Mouse (Mus musculus): ENCODE data around the gene Zfp444. TPM values are rescaled to one million over a fixed set of nuclear protein-coding genes. Genes with fewer than 3 reads are reported as not detected.
A peak's percentile ranks its signal among the peaks of the same experiment; 100 is the strongest.

Zfp444 gene
- 10 to 100 TPM in 24 of 26 experiments, 1 to 10 TPM in 2; 4.0 to 83.3 (median 31.6) TPM for total RNA-seq (2018; cell fraction: chromatin; rRNA removed)
- 10 to 100 TPM in 21 of 26 experiments, 1 to 10 TPM in 5; 6.1 to 21.9 (median 16.8) TPM for total RNA-seq (2018; cell fraction: cytosol; rRNA removed)
- total RNA-seq (2018; cell fraction: nucleus; rRNA removed): 10 to 100 TPM in 23 of 26 experiments, 1 to 10 TPM in 3; 7.9 to 45.4 (median 23.0) TPM
- 5.2 to 17.1 TPM (median 13.0 TPM) in 3 replicates for polyA plus RNA-seq (2018)

DNA sequence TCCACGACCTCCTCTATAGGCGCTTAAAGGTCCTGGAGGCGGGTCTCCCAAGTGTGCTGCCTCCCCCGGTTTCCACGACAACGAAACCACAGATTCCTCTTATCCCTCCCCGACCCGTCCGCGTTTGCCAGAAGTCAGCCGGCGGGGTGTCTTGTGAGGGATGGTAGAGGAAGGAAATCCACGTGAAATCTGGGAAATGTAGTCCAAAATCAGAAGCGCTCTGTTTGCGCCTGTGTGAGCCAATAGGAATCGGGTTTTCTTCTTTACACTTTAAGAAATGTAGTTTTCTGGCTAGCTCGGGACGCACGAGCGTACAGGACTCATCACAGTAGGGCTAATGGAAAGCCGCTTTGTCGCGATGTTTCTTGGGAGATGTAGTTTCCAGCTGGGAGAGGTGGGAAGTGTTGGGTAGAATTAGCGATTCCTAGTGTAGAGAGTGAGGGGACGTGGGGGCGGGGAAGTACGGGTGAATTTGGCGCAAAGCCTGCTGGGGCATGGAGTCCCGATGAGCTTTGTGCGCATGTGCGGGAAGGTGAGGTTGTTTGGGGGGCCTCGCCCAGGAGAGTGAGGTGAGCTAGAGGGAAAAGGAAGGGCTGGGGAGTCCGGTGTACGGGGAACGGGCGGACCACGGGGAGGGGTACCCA is at the start of gene Zfp444:
Gene Zfp444, plus strand, starts transcription at position 221 of the 644 bp plus-strand sequence.
- Histone ChIP-seq H3K27ac (peak within 1 kb of the TSS; percentile 74), H3K4me3 (ENCODE audit: inconsistent target) (peak within 1 kb of the TSS; percentile 86), H3K79me2 (ENCODE audit: inconsistent target) (peaks cover 32% of the 10 kb centered on the region), H3K36me3 (ENCODE audit: inconsistent target) (0 out of 2 replicates have a peak, but pooled peaks cover 8% of the 10 kb centered on the region)
- under 1% methylated on average over 34 of the region's 37 CpGs for WGBS (ENCODE audit: missing documents)

DNA sequence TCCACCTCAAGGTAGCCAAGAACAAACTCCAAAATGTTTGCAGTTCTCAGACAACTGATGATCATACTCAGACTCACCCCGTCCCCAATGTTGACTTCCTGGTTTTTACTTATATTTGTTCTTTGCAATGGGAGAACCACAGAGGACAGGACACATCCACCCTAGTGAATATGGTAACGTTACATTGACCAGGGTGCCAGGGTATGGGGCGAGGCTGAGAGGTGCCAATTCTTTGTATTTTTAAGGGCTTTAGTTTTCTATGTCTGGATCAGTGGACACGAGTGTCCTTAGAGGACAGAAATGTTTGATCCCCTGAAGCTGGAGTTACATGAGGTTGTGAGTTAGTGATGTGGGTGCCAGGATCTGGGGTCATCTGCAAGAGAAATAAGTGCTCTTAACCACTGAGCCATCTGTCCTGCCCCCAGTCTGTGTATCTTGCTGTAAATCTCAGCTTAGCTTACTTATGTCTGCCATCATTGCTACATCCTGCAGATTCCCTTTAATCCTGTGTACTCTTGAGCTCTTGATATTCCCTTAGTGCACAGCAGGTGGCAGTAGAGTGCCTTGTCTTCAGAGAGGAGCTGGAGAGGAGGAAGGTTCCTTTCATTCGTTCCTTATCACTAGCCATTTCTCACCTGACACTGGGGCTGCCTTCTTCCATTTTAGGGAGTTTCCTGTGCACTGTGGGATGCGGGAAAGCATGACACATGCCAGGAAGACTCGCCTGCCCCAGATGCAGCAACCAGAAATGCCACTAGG is 45.2 kb upstream of the Zfp444 start:
- 30% methylated on average over 7 of the region's 7 CpGs for WGBS (ENCODE audit: missing documents)
- no peaks in the 10 kb centered on the region for H3K79me2 ChIP-seq (ENCODE audit: inconsistent target)
- no peak overlapping the region for H3K27ac ChIP-seq
- H3K4me3 ChIP-seq (ENCODE audit: inconsistent target): no peak overlapping the region
- no peaks in the 10 kb centered on the region for H3K36me3 ChIP-seq (ENCODE audit: inconsistent target)

DNA sequence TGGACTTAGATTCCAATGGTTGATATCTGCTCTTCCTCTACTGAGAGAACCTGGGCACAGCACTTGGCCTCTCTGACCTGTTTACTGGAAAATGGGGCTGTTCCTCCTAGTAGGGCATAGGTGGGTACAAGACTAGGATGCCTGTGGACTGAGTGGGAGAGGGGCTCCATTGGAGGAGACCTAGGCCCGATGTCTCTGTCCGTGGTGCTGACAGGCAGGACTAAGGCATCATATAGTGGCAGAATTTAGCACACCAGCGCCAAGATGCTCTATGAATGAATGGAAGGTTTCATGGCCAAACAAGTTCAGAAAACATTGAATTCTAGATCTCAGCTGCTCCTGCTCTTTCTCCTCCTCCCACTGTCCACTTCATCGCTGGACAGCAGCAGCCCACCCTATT is 41.7 kb upstream of the Zfp444 start:
- peaks cover 10% of the 10 kb centered on the region; the same call in 1 of the 2 replicates for H3K36me3 ChIP-seq (ENCODE audit: inconsistent target)
- WGBS (ENCODE audit: missing documents): 65% methylated on average over 4 of the region's 4 CpGs
- no peak overlapping the region for H3K27ac ChIP-seq
- H3K4me3 ChIP-seq (ENCODE audit: inconsistent target): no peak overlapping the region
- peaks cover 8% of the 10 kb centered on the region; the same call in 1 of the 2 replicates for H3K79me2 ChIP-seq (ENCODE audit: inconsistent target)

DNA sequence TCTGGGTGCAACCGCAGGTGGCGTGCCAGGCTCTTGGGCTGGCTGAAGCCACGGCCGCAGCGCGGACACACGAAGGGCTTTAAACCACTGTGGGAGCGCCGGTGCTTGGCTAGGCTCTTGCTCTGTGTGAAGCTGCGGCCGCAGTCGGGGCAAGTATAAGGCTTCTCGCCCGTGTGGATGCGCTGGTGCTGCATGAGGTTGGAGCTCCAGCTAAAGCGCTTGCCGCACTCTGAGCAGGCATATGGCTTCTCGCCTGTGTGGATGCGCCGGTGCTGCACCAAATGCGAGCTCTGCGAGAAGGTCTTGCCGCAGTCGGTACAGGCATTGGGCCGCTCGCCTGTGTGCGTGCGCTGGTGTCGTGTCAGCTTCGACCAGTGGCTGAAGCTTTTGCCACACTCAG is 39.4 kb upstream of the Zfp444 start:
- peaks cover 27% of the 10 kb centered on the region; the same call in 1 of the 2 replicates for H3K79me2 ChIP-seq (ENCODE audit: inconsistent target)
- H3K27ac ChIP-seq: no peak overlapping the region
- 96% methylated on average over 29 of the region's 30 CpGs for WGBS (ENCODE audit: missing documents)
- H3K4me3 ChIP-seq (ENCODE audit: inconsistent target): no peak overlapping the region
- peaks cover 10% of the 10 kb centered on the region; the same call in 1 of the 2 replicates for H3K36me3 ChIP-seq (ENCODE audit: inconsistent target)

DNA sequence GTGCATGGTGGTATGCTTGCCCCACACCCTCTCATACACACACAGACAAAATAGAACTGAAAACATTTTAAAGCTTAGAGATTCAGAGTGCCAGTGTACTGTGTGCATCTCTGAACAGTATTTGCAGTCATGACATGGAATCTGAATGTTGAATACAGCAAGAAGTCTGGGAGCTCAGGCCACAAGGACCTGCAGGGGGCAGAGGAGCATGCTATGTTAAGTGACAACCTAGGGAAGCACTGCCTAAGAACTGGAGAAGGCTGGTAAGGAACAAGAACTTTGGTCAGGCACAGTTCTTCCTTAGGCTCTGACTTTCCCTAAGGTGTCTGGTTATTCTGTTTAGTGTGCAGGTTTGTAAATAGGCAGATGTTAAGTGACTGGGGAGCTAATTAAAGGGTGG is 35.5 kb upstream of the Zfp444 start:
- H3K36me3 ChIP-seq (ENCODE audit: inconsistent target): peaks cover 12% of the 10 kb centered on the region

DNA sequence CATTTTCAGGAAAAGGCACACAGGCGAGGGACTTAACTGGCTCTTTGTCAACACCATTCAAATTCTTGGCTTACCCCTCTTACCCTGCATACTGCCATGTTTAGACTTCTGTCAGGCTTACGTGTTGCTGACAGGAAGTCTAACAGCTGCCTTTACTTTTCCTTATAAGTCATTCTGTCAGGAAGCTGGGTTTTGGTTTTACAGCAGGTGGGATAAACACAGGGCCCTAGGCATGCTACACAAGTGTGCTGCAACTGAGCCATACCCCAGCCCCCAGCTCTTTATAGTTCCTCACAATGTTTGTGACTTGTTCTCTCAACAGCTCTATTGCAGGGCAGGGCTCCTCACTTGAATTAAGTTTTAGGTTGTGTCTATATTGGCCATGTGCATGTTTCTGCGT is 32.7 kb upstream of the Zfp444 start:
- Histone ChIP-seq H3K79me2 (ENCODE audit: inconsistent target) (peaks cover 83% of the 10 kb centered on the region), H3K4me3 (ENCODE audit: inconsistent target) (no peak overlapping the region), H3K27ac (no peak overlapping the region), H3K36me3 (ENCODE audit: inconsistent target) (peaks cover 8% of the 10 kb centered on the region; the same call in 1 of the 2 replicates)
- WGBS (ENCODE audit: missing documents): 95% methylated on average over 3 of the region's 3 CpGs

More for the DNA sequence above, 35.5 kb upstream of the Zfp444 start:
- H3K27ac ChIP-seq: no peak overlapping the region
- H3K79me2 ChIP-seq (ENCODE audit: inconsistent target): peaks cover 61% of the 10 kb centered on the region; the same call in 1 of the 2 replicates
- no peak overlapping the region for H3K4me3 ChIP-seq (ENCODE audit: inconsistent target)

DNA sequence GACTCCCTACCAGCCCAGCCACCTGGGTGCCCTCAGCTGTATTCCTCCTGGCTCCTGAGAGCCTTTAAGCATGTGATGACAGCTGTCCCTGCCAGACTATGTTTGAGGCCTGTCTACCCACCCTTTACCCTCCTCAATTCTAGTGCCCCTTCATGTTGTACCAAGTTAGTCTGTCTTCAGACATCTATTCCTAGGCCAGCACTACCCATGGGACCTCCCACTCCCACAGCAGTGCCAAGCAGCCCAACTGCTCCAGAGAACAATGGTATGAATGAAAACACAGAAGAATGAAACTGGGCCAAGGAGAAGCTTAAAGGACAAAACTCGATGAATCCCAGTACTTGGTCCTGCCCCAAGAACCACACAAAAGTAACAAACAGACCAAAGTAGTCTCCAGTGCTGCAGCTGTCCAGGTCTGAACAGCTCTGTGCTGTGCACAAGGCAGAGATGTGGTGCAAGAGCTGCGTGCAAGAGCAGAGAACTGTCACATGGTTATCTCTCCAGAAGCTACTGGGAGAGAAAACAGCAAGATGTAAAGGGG is 28.0 kb upstream of the Zfp444 start:
- peaks cover 90% of the 10 kb centered on the region for H3K79me2 ChIP-seq (ENCODE audit: inconsistent target)
- peaks cover 8% of the 10 kb centered on the region; the same call in 1 of the 2 replicates for H3K36me3 ChIP-seq (ENCODE audit: inconsistent target)
- H3K4me3 ChIP-seq (ENCODE audit: inconsistent target): no peak overlapping the region
- 0 out of 2 replicates have a peak overlapping the region, but pooled peaks have one; percentile 8 for H3K27ac ChIP-seq
- WGBS (ENCODE audit: missing documents): 60% methylated on average over 2 of the region's 2 CpGs

DNA sequence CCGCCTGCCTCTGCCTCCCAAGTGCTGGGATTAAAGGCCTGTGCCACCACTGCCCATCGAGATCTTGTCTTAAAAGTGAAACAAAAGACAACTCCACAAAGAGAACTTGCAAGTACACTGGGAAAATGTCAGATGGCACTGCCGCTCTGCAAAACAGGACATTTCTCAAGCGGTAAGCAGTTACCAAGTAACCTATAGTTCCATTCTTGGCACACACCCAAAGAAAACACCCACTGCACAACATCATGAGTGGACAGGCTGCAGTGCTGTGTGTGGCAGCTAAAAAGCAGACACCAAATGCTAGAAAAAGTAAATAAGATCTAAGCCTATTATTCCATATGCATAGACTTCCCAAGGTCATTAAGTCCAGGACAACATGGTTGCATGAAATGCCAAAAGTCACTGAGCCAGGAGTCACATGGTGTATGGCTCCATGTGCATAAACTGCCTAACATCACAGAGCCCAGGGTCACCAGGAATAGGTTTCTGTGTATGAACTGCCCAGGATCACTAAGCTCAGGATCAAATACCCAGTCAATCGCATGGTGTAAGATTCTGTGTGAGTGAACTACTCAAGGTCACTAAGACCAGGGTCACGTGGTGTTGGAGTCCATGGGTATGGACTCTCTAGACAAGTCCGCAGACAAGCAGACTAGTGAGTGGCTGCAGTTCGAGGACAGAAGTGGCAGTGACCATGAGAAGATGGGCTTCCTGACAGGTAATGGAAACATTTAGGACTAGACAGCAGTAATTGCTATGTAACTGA is 26.4 kb upstream of the Zfp444 start:
- Histone ChIP-seq H3K79me2 (ENCODE audit: inconsistent target) (peaks cover 90% of the 10 kb centered on the region), H3K27ac (no peak overlapping the region), H3K4me3 (ENCODE audit: inconsistent target) (no peak overlapping the region), H3K36me3 (ENCODE audit: inconsistent target) (peaks cover 8% of the 10 kb centered on the region; the same call in 1 of the 2 replicates)
- 79% methylated on average over 8 of the region's 8 CpGs for WGBS (ENCODE audit: missing documents)

DNA sequence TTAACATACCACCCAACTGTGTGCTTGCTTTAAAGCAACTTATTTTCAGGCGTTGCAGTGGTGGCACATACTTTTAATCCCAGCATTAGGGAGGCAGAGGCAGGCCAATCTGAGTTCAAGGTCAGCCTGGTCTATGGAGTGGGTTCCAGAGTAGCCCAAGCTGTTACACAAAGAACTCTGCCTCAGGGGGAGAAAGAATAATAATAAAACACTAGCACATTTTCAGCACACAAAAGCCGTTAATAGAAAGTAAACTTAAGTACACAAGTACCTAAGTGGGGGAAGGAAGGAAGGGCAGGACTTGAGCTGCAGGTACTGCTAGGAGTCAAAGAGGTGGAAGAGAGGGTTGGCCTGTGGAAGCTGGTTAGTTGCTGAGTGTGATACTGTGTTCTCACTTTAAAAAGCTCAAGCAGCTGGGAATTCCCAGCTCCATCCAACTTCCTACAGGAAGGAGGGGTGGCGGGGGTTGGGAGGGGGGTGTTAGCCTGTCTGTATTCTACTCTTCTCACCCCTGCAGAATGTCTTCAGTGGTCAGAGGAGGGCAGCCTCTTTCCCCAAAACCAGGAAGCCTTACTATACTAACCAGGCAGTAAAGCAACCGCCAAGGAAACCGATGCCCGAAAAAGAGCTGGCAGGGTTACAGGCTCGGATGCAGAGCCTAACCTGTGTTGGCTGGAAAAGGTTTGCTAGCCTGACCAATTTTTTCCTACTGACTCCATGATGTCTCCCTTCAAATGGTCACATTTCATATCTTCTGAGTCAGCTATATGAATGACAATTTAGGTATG is 25.6 kb upstream of the Zfp444 start:
- Histone ChIP-seq H3K36me3 (ENCODE audit: inconsistent target) (peaks cover 8% of the 10 kb centered on the region; the same call in 1 of the 2 replicates), H3K4me3 (ENCODE audit: inconsistent target) (no peak overlapping the region), H3K79me2 (ENCODE audit: inconsistent target) (peaks cover 95% of the 10 kb centered on the region), H3K27ac (no peak overlapping the region)
- 73% methylated on average over 7 of the region's 7 CpGs for WGBS (ENCODE audit: missing documents)

DNA sequence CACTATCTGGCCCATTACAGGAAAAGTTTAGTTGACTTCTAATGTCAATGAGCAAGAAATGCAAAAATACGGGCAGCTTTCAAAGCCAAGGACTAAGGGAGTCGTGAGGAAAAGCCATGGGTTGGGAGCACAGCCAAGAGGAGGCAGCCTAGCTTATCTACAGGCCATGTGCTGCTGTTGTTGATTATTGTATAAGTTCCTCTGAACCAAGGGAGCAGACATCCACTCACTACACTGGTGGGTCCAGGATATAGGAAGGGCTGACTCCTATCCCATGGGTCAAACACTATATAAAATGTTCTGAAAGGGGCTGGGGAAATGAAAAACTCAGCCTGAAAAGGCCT is 25.1 kb upstream of the Zfp444 start:
- no peak overlapping the region for H3K4me3 ChIP-seq (ENCODE audit: inconsistent target)

DNA sequence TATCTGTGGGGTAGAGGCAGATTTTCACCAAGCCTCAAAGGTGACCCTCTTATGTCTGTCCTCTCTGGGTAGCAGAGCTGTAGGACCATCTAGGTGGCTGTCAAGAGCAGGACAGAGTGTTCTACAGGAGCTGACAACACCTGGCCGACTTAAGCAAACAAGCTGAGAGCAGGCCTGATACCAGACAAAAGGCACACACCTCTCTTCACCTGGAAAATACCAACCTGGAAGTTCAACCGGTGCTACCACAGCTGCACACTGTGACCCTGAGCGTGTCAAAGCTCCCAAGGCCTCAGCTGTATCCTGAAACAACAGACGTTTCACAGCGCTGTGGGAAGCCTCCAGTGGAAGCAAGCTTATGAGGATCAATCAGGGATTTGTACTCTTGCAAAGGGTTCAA is 24.3 kb upstream of the Zfp444 start:
- Histone ChIP-seq H3K36me3 (ENCODE audit: inconsistent target) (no peaks in the 10 kb centered on the region), H3K27ac (no peak overlapping the region), H3K4me3 (ENCODE audit: inconsistent target) (no peak overlapping the region), H3K79me2 (ENCODE audit: inconsistent target) (peaks cover 99% of the 10 kb centered on the region)
- 85% methylated on average over 5 of the region's 5 CpGs for WGBS (ENCODE audit: missing documents)

More for the DNA sequence above, 25.1 kb upstream of the Zfp444 start:
- WGBS (ENCODE audit: missing documents): 36% methylated on average over 2 of the region's 2 CpGs
- Histone ChIP-seq H3K27ac (no peak overlapping the region), H3K79me2 (ENCODE audit: inconsistent target) (peaks cover 95% of the 10 kb centered on the region), H3K36me3 (ENCODE audit: inconsistent target) (peaks cover 2% of the 10 kb centered on the region; the same call in 1 of the 2 replicates)

DNA sequence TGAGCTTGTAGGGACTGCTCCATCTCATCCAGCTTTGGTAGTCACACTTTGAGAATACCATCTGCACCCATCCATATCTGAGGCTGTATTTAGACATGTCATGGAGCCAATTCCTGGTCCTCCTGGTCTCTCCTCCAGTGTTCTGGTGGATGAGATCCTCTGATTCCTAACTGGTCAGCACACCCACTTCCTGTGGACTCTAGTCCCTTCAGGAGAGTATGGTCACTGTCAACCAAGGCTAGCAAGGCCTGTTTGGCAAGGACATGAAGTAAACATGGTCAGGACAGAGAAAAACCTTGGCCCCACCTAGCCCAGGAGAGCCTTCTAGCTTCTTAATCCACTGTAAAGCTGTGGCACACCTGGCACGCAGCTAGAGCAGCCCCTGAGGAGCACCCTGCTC is 20.8 kb upstream of the Zfp444 start:
- peaks cover 90% of the 10 kb centered on the region for H3K79me2 ChIP-seq (ENCODE audit: inconsistent target)
- no peak overlapping the region for H3K4me3 ChIP-seq (ENCODE audit: inconsistent target)
- no peaks in the 10 kb centered on the region for H3K36me3 ChIP-seq (ENCODE audit: inconsistent target)
- WGBS (ENCODE audit: missing documents): 63% methylated on average over 1 of the region's 1 CpGs
- peak overlapping the region; percentile 89 for H3K27ac ChIP-seq

DNA sequence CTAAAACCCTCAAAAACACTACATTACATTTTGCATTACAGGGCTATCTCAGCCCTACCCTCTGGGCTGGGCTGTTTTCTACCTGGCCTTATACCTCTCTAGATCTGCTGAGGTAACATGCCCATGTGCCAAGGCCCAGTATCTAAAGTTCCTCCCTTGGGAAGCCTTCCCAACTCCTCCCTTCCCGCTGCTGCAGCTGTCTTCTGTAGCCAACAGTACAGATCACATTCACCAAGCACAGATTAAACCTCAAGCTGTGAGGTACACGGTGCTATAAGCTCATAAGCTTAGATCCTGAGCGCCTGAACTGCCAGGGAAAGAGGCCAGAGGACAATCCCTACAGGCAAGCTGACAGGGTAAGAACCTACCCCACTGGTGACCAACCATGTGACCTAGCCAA is 20.0 kb upstream of the Zfp444 start:
- Histone ChIP-seq H3K79me2 (ENCODE audit: inconsistent target) (peaks cover 83% of the 10 kb centered on the region), H3K4me3 (ENCODE audit: inconsistent target) (no peak overlapping the region), H3K27ac (peak overlapping the region; percentile 89), H3K36me3 (ENCODE audit: inconsistent target) (no peaks in the 10 kb centered on the region)
- WGBS (ENCODE audit: missing documents): 94% methylated on average over 3 of the region's 3 CpGs
